Comparison of ENCODE assay signal across 11 mouse cellular contexts in genomic region chr11:96757421-96757820, GRCm38 (mm10).
"Had no signal": no experiment of that assay in that cellular context is flagged by ENCODE, and none has a peak within 500 bp of the region (broad histone marks: within the 10 kb centered on the region; RNA-seq: fewer than 3 reads in every experiment).

No protein-coding gene starts in this region.

- H3K4me2 ChIP-seq: limb, embryonic 13.5 days; midbrain, embryonic 11.5 days; midbrain, embryonic 15.5 days; neural tube, embryonic 13.5 days had no signal

- H3K27me3 ChIP-seq: limb, embryonic 13.5 days; midbrain, embryonic 15.5 days; neural tube, embryonic 13.5 days had no signal

- H3K4me3 ChIP-seq: limb, embryonic 13.5 days; midbrain, embryonic 15.5 days; neural tube, embryonic 13.5 days had no signal

- H3K27ac ChIP-seq: limb, embryonic 13.5 days; midbrain, embryonic 15.5 days; neural tube, embryonic 13.5 days had no signal

- H3K9me3 ChIP-seq: limb, embryonic 13.5 days; midbrain, embryonic 15.5 days; neural tube, embryonic 13.5 days had no signal

- ATAC-seq: intestine, embryonic 16.5 days; midbrain, embryonic 15.5 days had no signal

- H3K9ac ChIP-seq: limb, embryonic 13.5 days; midbrain, embryonic 15.5 days; neural tube, embryonic 13.5 days had no signal

- DNase-seq: kidney, adult 2 months; kidney, postnatal 36 days; layer of hippocampus, adult 9-11 months; left cerebral cortex, postnatal 4 days; lung, postnatal 36 days; right cerebral cortex, postnatal 14 days had no signal

- H3K36me3 ChIP-seq: limb, embryonic 13.5 days; midbrain, embryonic 15.5 days; neural tube, embryonic 13.5 days had no signal

- H3K4me1 ChIP-seq: limb, embryonic 13.5 days; midbrain, embryonic 15.5 days had no signal
